Comparison of ENCODE assay signal across 14 mouse cellular contexts in the genomic region with DNA sequence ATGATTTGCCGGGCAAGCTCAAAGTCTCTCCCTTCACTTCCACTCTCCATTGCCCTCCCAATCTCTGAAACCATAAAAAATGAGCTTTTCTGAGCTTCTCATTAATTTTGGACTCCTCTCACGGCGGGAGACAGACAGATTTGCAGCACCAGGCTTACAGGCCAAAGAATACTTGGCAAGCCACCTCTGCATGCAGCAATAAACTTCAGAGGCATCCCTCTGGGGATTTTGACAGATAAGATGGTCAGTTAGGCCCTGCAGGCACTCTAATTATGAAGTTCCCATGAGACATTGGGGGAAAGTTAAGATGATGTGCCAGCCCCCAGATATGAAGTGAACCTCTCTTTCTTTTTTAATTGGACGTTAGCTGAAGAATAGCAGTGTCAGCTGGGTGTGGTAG.
DNase-seq lines count a peak whose midpoint lies in the region; ATAC-seq lines count a peak whose summit lies in the region.
"Had no signal": no experiment of that assay in that cellular context is flagged by ENCODE, and none has a peak within 500 bp of the region (broad histone marks: within the 10 kb centered on the region; RNA-seq: fewer than 3 reads in every experiment).

No protein-coding gene starts in this region.

- no peaks in the 10 kb centered on the region for H3K36me3 ChIP-seq in forebrain, embryonic 14.5 days (ENCODE audit: control insufficient read depth, insufficient read depth, low read length)
- no peaks in the 10 kb centered on the region for H3K36me3 ChIP-seq in forebrain, embryonic 10.5 days (replicated peaks)
- H3K36me3 ChIP-seq in midbrain, embryonic 16.5 days (ENCODE audit: control insufficient read depth, insufficient read depth, low read length): no peaks in the 10 kb centered on the region
- H3K36me3 ChIP-seq: limb, embryonic 10.5 days; midbrain, embryonic 12.5 days had no signal

- WGBS in forebrain, embryonic 14.5 days: 54% methylated on average over 4 of the region's 4 CpGs
- 86% methylated on average over 4 of the region's 4 CpGs for WGBS in forebrain, embryonic 10.5 days
- 41% methylated on average over 4 of the region's 4 CpGs for WGBS in midbrain, embryonic 16.5 days

- H3K9ac ChIP-seq in forebrain, embryonic 14.5 days (ENCODE audit: low read length): no peak overlapping the region
- no peak overlapping the region for H3K9ac ChIP-seq in midbrain, embryonic 16.5 days (ENCODE audit: low read depth, low read length)
- H3K9ac ChIP-seq: midbrain, embryonic 12.5 days had no signal

- no peak for ATAC-seq in forebrain, embryonic 14.5 days
- ATAC-seq in midbrain, embryonic 16.5 days: peak; percentile 8; the same call in 1 of the 2 replicates
- no peak for ATAC-seq in activated CD4-positive, CD25-positive, alpha-beta regulatory T cell, adult 4 months

- no peaks in the 10 kb centered on the region for H3K9me3 ChIP-seq in forebrain, embryonic 14.5 days (replicated peaks; ENCODE audit: control insufficient read depth, low read length)
- H3K9me3 ChIP-seq in forebrain, embryonic 10.5 days: no peaks in the 10 kb centered on the region
- H3K9me3 ChIP-seq in midbrain, embryonic 16.5 days (replicated peaks; ENCODE audit: control insufficient read depth, low read length, poor library complexity, severe bottlenecking): no peaks in the 10 kb centered on the region
- H3K9me3 ChIP-seq: limb, embryonic 10.5 days; midbrain, embryonic 12.5 days had no signal

- H3K4me2 ChIP-seq in forebrain, embryonic 14.5 days (ENCODE audit: low read length): no peak overlapping the region
- no peak overlapping the region for H3K4me2 ChIP-seq in midbrain, embryonic 16.5 days (ENCODE audit: low read length)
- H3K4me2 ChIP-seq: midbrain, embryonic 12.5 days had no signal

- no peak overlapping the region for H3K27ac ChIP-seq in forebrain, embryonic 14.5 days (ENCODE audit: low read depth, low read length)
- H3K27ac ChIP-seq in forebrain, embryonic 10.5 days: no peak overlapping the region
- no peak overlapping the region for H3K27ac ChIP-seq in midbrain, embryonic 16.5 days (ENCODE audit: low read length)
- H3K27ac ChIP-seq: limb, embryonic 10.5 days; midbrain, embryonic 12.5 days had no signal

- intact Hi-C loops in left cerebral cortex, postnatal 4 days (cut with DNase I): loop anchor here (10.0 kb wide), 1 partner anchor 104 kb away; no protein-coding TSS in a partner anchor
- intact Hi-C loops in left cerebral cortex, postnatal 10 days (cut with DNase I): no loop called here

- H3K4me1 ChIP-seq in forebrain, embryonic 14.5 days (ENCODE audit: control insufficient read depth, insufficient read depth, low read length): no peaks in the 10 kb centered on the region
- H3K4me1 ChIP-seq in forebrain, embryonic 10.5 days: peaks cover 10% of the 10 kb centered on the region
- no peaks in the 10 kb centered on the region; the same call in 1 of the 2 replicates for H3K4me1 ChIP-seq in midbrain, embryonic 16.5 days (ENCODE audit: control insufficient read depth, insufficient read depth, low read length)
- H3K4me1 ChIP-seq: limb, embryonic 10.5 days; midbrain, embryonic 12.5 days had no signal

- no peaks in the 10 kb centered on the region for H3K27me3 ChIP-seq in forebrain, embryonic 14.5 days (replicated peaks; ENCODE audit: control insufficient read depth, insufficient read depth, low read length)
- H3K27me3 ChIP-seq in forebrain, embryonic 10.5 days (ENCODE audit: poor library complexity, severe bottlenecking): no peaks in the 10 kb centered on the region
- H3K27me3 ChIP-seq in midbrain, embryonic 16.5 days (ENCODE audit: control insufficient read depth, insufficient read depth, low read depth, low read length): no peaks in the 10 kb centered on the region
- H3K27me3 ChIP-seq: midbrain, embryonic 12.5 days had no signal

- H3K4me3 ChIP-seq in forebrain, embryonic 14.5 days (ENCODE audit: low read depth, low read length): no peak overlapping the region
- H3K4me3 ChIP-seq in forebrain, embryonic 10.5 days: no peak overlapping the region
- no peak overlapping the region for H3K4me3 ChIP-seq in midbrain, embryonic 16.5 days (ENCODE audit: low read depth, low read length)
- H3K4me3 ChIP-seq: limb, embryonic 10.5 days; midbrain, embryonic 12.5 days had no signal

- peak; percentile 43 for DNase-seq in forebrain, embryonic 14.5 days (ENCODE audit: low spot score)
- no peak for DNase-seq in forebrain, embryonic 10.5 days (ENCODE audit: extremely low spot score, low spot score)
- DNase-seq in left cerebral cortex, postnatal 4 days: peak; percentile 50
- DNase-seq in left cerebral cortex, postnatal 10 days (ENCODE audit: extremely low spot score in 1 of 2, low spot score in 2 of 2): no peak
- DNase-seq in cerebellum, adult 9-11 months: peak; percentile 51
- no peak for DNase-seq in gastrocnemius, postnatal 25 days
- DNase-seq: adrenal gland, postnatal 25 days; heart, postnatal 10 days; lung, adult 18-20 months; spleen, adult 18-20 months had no signal

Comparison
In these comparisons a context has a peak if more than half of its experiments do, and no peak if none do; other contexts are left out.
1. DNase-seq: peak in forebrain, embryonic 14.5 days (single experiment), left cerebral cortex, postnatal 4 days (single experiment) and cerebellum, adult 9-11 months (single experiment); none in forebrain, embryonic 10.5 days (single experiment), left cerebral cortex, postnatal 10 days (0 of 2) and gastrocnemius, postnatal 25 days (single experiment).